Mouse (Mus musculus) ES-E14 (cell line): ENCODE data around the gene Scn4a. TPM values are rescaled to one million over a fixed set of nuclear protein-coding genes. Genes with fewer than 3 reads are reported as not detected.

ENCODE experiments used
- DNase-seq: peaks from one replicate; pipeline ENCODE4 v3.0.0-alpha.2; 2013; ENCODE audit warnings: low read depth, low spot score
- H3K27ac ChIP-seq: 2 replicates; pipeline ENCODE4 v1.5.1; 2012; ENCODE audit warnings: low read depth, mild to moderate bottlenecking, low read length, moderate library complexity, mixed read lengths; ENCODE audit not compliant: poor library complexity, insufficient read depth, severe bottlenecking
- H3K36me3 ChIP-seq: 2 replicates; pipeline ENCODE4 v1.6.1; 2012; ENCODE audit warnings: mild to moderate bottlenecking, low read length, moderate library complexity, mixed read lengths; ENCODE audit not compliant: control insufficient read depth, poor library complexity, insufficient read depth, severe bottlenecking
- H3K4me1 ChIP-seq, 2 experiments: fragments of 150-350 bp in 1 of 2; sonication (generic) in 1 of 2; 2 replicates each; pipeline ENCODE4 v1.6.1; 2012; ENCODE audit warnings: low read length in 2 of 2, mild to moderate bottlenecking in 1 of 2, mixed read lengths in 1 of 2; ENCODE audit not compliant: control insufficient read depth in 2 of 2, insufficient read depth in 2 of 2, poor library complexity in 1 of 2
- H3K4me3 ChIP-seq, 2 experiments: fragments of 150-350 bp in 1 of 2; sonication (generic) in 1 of 2; 2 replicates each; pipeline ENCODE4 v1.5.1; 2012; ENCODE audit warnings: low read length in 2 of 2, low read depth in 1 of 2, mild to moderate bottlenecking in 1 of 2, mixed read lengths in 1 of 2; ENCODE audit not compliant: insufficient read depth in 1 of 2, poor library complexity in 1 of 2, severe bottlenecking in 1 of 2
- H3K9ac ChIP-seq: 2 replicates; pipeline ENCODE4 v1.6.1; 2012; ENCODE audit warnings: low read depth, mild to moderate bottlenecking, low read length, mixed read lengths; ENCODE audit not compliant: poor library complexity, insufficient read depth, severe bottlenecking
- H3K9me3 ChIP-seq: fragments of 150-350 bp; sonication (generic); 2 replicates; pipeline ENCODE4 v1.6.1; 2012; ENCODE audit warnings: low read depth, mild to moderate bottlenecking, low read length; ENCODE audit not compliant: control insufficient read depth, insufficient read depth
- CHD2 ChIP-seq: IDR thresholded peaks from 2 replicates; pipeline ENCODE4 v1.6.1; 2014; ENCODE audit warnings: mild to moderate bottlenecking, low read depth, low read length, inconsistent platforms
- HCFC1 ChIP-seq: IDR thresholded peaks from 2 replicates; pipeline ENCODE4 v1.6.1; 2012; ENCODE audit warnings: low read length, inconsistent platforms, borderline replicate concordance; ENCODE audit not compliant: insufficient read depth
- MAFK ChIP-seq: IDR thresholded peaks from 2 replicates; pipeline ENCODE4 v1.6.1; 2014; ENCODE audit warnings: mild to moderate bottlenecking, low read depth, low read length, inconsistent platforms; ENCODE audit not compliant: insufficient read depth
- ZC3H11A ChIP-seq: IDR thresholded peaks from 2 replicates; pipeline ENCODE4 v1.6.1; 2012; ENCODE audit warnings: low read depth, mild to moderate bottlenecking, inconsistent platforms, low read length, borderline replicate concordance
- ZNF384 ChIP-seq: IDR thresholded peaks from 2 replicates; pipeline ENCODE4 v1.6.1; 2012; ENCODE audit warnings: low read depth, low read length, inconsistent platforms
- in situ Hi-C, 2 experiments: fragments of 600-800 bp; cut with MboI; formaldehyde crosslinking; loops; one replicate each; pipeline ENCODE4 v1.15.1; 2025; ENCODE audit warnings: low sequenced_read_pairs in 2 of 2, inconsistent platforms in 1 of 2; ENCODE audit not compliant: unreplicated experiment in 2 of 2
- total RNA-seq: library from RNA; depleted of rRNA; stranded (reverse); fragments of 300-350 nt; gene quantifications from 2 replicates; pipeline ENCODE4 v1.2.3, GENCODE M21; 2012

The Scn4a gene
- total RNA-seq, 1 experiment = 0.13 TPM

GRCm38 (mm10) chr11:106338870-106339269 is 14.2 kb downstream of the Scn4a start:
- Histone ChIP-seq H3K4me3 (no peak overlapping the region), H3K36me3 (no peaks in the 10 kb centered on the region), H3K4me1 (0 out of 4 replicates have a peak, but pooled peaks cover 0 to 2% of the 10 kb centered on the region in 2 experiments), H3K9me3 (no peaks in the 10 kb centered on the region), H3K27ac (no peak overlapping the region), H3K9ac (no peak overlapping the region)
- DNase-seq = no peak
- TF ChIP-seq ZC3H11A (no peak), HCFC1 (no peak), CHD2 (no peak), ZNF384 (no peak), MAFK (no peak)
- in situ Hi-C loops = no loop called here

- no peak for DNase-seq
- in situ Hi-C loops = no loop called here
Observed at GRCm38 (mm10) chr11:106338029-106338428, 15.1 kb downstream of the Scn4a start.

GRCm38 (mm10) chr11:106334066-106334465 is 19.0 kb downstream of the Scn4a start:
- H3K9ac ChIP-seq = no peak overlapping the region
- no peaks in the 10 kb centered on the region for H3K36me3 ChIP-seq
- in situ Hi-C loops = no loop called here
- H3K27ac ChIP-seq = no peak overlapping the region
- DNase-seq = no peak
- TF ChIP-seq CHD2 (no peak), MAFK (no peak), ZC3H11A (no peak), ZNF384 (no peak), HCFC1 (no peak)
- H3K4me1 ChIP-seq = 0 out of 4 replicates have a peak, but pooled peaks cover 0 to 2% of the 10 kb centered on the region in 2 experiments
- H3K4me3 ChIP-seq = no peak overlapping the region
- H3K9me3 ChIP-seq = no peaks in the 10 kb centered on the region

More at GRCm38 (mm10) chr11:106338029-106338428, 15.1 kb downstream of the Scn4a start:
- Histone ChIP-seq H3K36me3 (no peaks in the 10 kb centered on the region), H3K9me3 (no peaks in the 10 kb centered on the region), H3K9ac (no peak overlapping the region), H3K4me1 (0 out of 4 replicates have a peak, but pooled peaks cover 0 to 2% of the 10 kb centered on the region in 2 experiments), H3K27ac (no peak overlapping the region), H3K4me3 (no peak overlapping the region)
- TF ChIP-seq MAFK (no peak), ZC3H11A (no peak), ZNF384 (no peak), HCFC1 (no peak), CHD2 (no peak)

GRCm38 (mm10) chr11:106332458-106332857 is 20.6 kb downstream of the Scn4a start:
- no peak overlapping the region for H3K4me3 ChIP-seq
- H3K9me3 ChIP-seq = no peaks in the 10 kb centered on the region
- H3K27ac ChIP-seq = no peak overlapping the region
- no peak for DNase-seq
- no peak overlapping the region for H3K9ac ChIP-seq
- H3K4me1 ChIP-seq = peaks cover 0 to 5% of the 10 kb centered on the region in 2 experiments; a peak in 2 of 4 replicates
- in situ Hi-C loops = no loop called here
- no peak for TF ChIP-seq CHD2
- no peak for TF ChIP-seq ZC3H11A
- no peak for TF ChIP-seq MAFK
- TF ChIP-seq HCFC1 = no peak
- TF ChIP-seq ZNF384 = no peak
- H3K36me3 ChIP-seq = no peaks in the 10 kb centered on the region

GRCm38 (mm10) chr11:106329682-106330081 is 23.4 kb downstream of the Scn4a start:
- H3K4me1 ChIP-seq = peaks cover 0 to 7% of the 10 kb centered on the region in 2 experiments; a peak in 2 of 4 replicates
- H3K27ac ChIP-seq = no peak overlapping the region
- in situ Hi-C loops = no loop called here
- TF ChIP-seq ZNF384 (no peak), HCFC1 (no peak), CHD2 (no peak), ZC3H11A (no peak), MAFK (no peak)
- H3K9ac ChIP-seq = no peak overlapping the region
- no peaks in the 10 kb centered on the region for H3K9me3 ChIP-seq
- no peak for DNase-seq
- H3K4me3 ChIP-seq = no peak overlapping the region
- no peaks in the 10 kb centered on the region for H3K36me3 ChIP-seq
